Mouse (Mus musculus) liver, embryonic 13.5 days (tissue): ENCODE data around the gene Fxr2. TPM values are rescaled to one million over a fixed set of nuclear protein-coding genes. Genes with fewer than 3 reads are reported as not detected.
A peak's percentile ranks its signal among the peaks of the same experiment; 100 is the strongest.

Experiments used
- ATAC-seq: fragments of 200-750 bp; cut with Nextera tagmentation; 2 replicates; pipeline ENCODE4 v1.8.0; 2017; ENCODE audit warnings: low read depth, mild to moderate bottlenecking, moderate number of reproducible peaks, moderate library complexity
- DNase-seq: peaks from one replicate; pipeline ENCODE4 v3.0.0; 2022
- H3K27ac ChIP-seq: fragments of 300-500 bp; sonication (generic); 2 replicates; pipeline ENCODE4 v1.5.1; 2015; ENCODE audit warnings: moderate library complexity, mild to moderate bottlenecking, inconsistent platforms
- H3K27me3 ChIP-seq: fragments of 300-500 bp; sonication (generic); 2 replicates; pipeline ENCODE4 v1.6.1; 2015; ENCODE audit warnings: mild to moderate bottlenecking, inconsistent platforms
- H3K36me3 ChIP-seq: fragments of 300-500 bp; sonication (generic); 2 replicates; pipeline ENCODE4 v1.6.1; 2015; ENCODE audit warnings: mild to moderate bottlenecking, inconsistent platforms
- H3K4me1 ChIP-seq: fragments of 300-500 bp; sonication (generic); replicated peaks from 2 replicates; pipeline ENCODE4 v1.6.1; 2015; ENCODE audit warnings: inconsistent platforms
- H3K4me2 ChIP-seq: fragments of 300-500 bp; sonication (generic); 2 replicates; pipeline ENCODE4 v1.6.1; 2015; ENCODE audit warnings: inconsistent platforms, mild to moderate bottlenecking, moderate library complexity
- H3K4me3 ChIP-seq: fragments of 300-500 bp; sonication (generic); replicated peaks from 2 replicates; pipeline ENCODE4 v1.5.1; 2015; ENCODE audit warnings: mild to moderate bottlenecking, inconsistent platforms
- H3K9ac ChIP-seq: fragments of 300-500 bp; sonication (generic); 2 replicates; pipeline ENCODE4 v1.6.1; 2015; ENCODE audit warnings: mild to moderate bottlenecking, inconsistent platforms
- H3K9me3 ChIP-seq: fragments of 300-500 bp; sonication (generic); replicated peaks from 2 replicates; pipeline ENCODE4 v1.6.1; 2016; ENCODE audit warnings: inconsistent platforms
- WGBS: fragments of 180-500 bp; shearing (Covaris S2); methylation state at CpG from one replicate; pipeline ENCODE4 v1.1.7; 2015; ENCODE audit not compliant: insufficient replicate concordance; 5-methylcytosine and 5-hydroxymethylcytosine counted together
- polyA plus RNA-seq: library from polyadenylated mRNA; unstranded; fragments of >200 nt; fragmentation: Nextera tagmentation; extraction: Ambion mirVana; gene quantifications from 2 replicates; pipeline ENCODE4 v1.2.1, GENCODE M21; 2015

The Fxr2 gene
- polyA plus RNA-seq, 1 experiment from 2014 or later = 8.2 TPM

GRCm38 (mm10) chr11:69661221-69661881 is 28.6 kb downstream of the Fxr2 start:
- H3K27ac ChIP-seq = peak overlapping the region; percentile 96
- H3K36me3 ChIP-seq = peaks cover 65% of the 10 kb centered on the region
- peak overlapping the region; percentile 79 for H3K9ac ChIP-seq
- DNase-seq (peak; percentile 38), ATAC-seq (0 out of 2 replicates have a peak, but pooled peaks have one; percentile 16)
- H3K4me2 ChIP-seq = peak overlapping the region; percentile 84
- 43% methylated on average over 3 of the region's 3 CpGs for WGBS
- no peaks in the 10 kb centered on the region for H3K27me3 ChIP-seq
- H3K4me3 ChIP-seq = peak overlapping the region; percentile 68
- H3K4me1 ChIP-seq = peaks cover 71% of the 10 kb centered on the region
- no peaks in the 10 kb centered on the region for H3K9me3 ChIP-seq

- Histone ChIP-seq H3K36me3 (peaks cover 64% of the 10 kb centered on the region), H3K4me2 (peak within 1 kb of the TSS; percentile 84), H3K27me3 (no peaks in the 10 kb centered on the region), H3K27ac (peak within 1 kb of the TSS; percentile 96), H3K4me3 (peak within 1 kb of the TSS; percentile 68), H3K9me3 (no peaks in the 10 kb centered on the region), H3K9ac (peak within 1 kb of the TSS; percentile 79), H3K4me1 (peaks cover 64% of the 10 kb centered on the region)
- ATAC-seq (peak; percentile 93), DNase-seq (peak; percentile 92)
- whole genome bisulfite sequencing = under 1% methylated on average over 48 of the region's 48 CpGs
Measured at GRCm38 (mm10) chr11:69662213-69662966, 29.6 kb downstream of the Fxr2 start, which contains the start of gene Mpdu1. Gene Mpdu1, minus strand, starts transcription at chr11:69662642.

GRCm38 (mm10) chr11:69662967-69663671 is 30.3 kb downstream of the Fxr2 start:
- Histone ChIP-seq H3K4me1 (peaks cover 63% of the 10 kb centered on the region), H3K9ac (peak overlapping the region; percentile 79), H3K4me3 (peak overlapping the region; percentile 68), H3K27me3 (no peaks in the 10 kb centered on the region), H3K4me2 (peak overlapping the region; percentile 84), H3K9me3 (no peaks in the 10 kb centered on the region), H3K36me3 (peaks cover 64% of the 10 kb centered on the region), H3K27ac (peak overlapping the region; percentile 96)
- 57% methylated on average over 13 of the region's 13 CpGs for WGBS
- DNase-seq (no peak), ATAC-seq (no peak)

- 69% methylated on average over 6 of the region's 6 CpGs for WGBS
- peak overlapping the region; percentile 79 for H3K9ac ChIP-seq
- H3K4me1 ChIP-seq = peaks cover 66% of the 10 kb centered on the region
- peak overlapping the region; percentile 84 for H3K4me2 ChIP-seq
- H3K9me3 ChIP-seq = no peaks in the 10 kb centered on the region
- ATAC-seq (no peak), DNase-seq (no peak)
- H3K4me3 ChIP-seq = peak overlapping the region; percentile 68; the same call in 1 of the 2 replicates
- H3K27me3 ChIP-seq = no peaks in the 10 kb centered on the region
- H3K27ac ChIP-seq = peak overlapping the region; percentile 96
- H3K36me3 ChIP-seq = peaks cover 64% of the 10 kb centered on the region
Measured at GRCm38 (mm10) chr11:69663795-69664194, 31.0 kb downstream of the Fxr2 start.

- peak overlapping the region; percentile 96; the same call in 1 of the 2 replicates for H3K27ac ChIP-seq
- 87% methylated on average over 7 of the region's 7 CpGs for WGBS
- H3K27me3 ChIP-seq = no peaks in the 10 kb centered on the region
- H3K36me3 ChIP-seq = peaks cover 66% of the 10 kb centered on the region
- H3K4me3 ChIP-seq = no peak overlapping the region
- ATAC-seq (no peak), DNase-seq (no peak)
- peaks cover 77% of the 10 kb centered on the region for H3K4me1 ChIP-seq
- no peak overlapping the region for H3K9ac ChIP-seq
- no peaks in the 10 kb centered on the region for H3K9me3 ChIP-seq
- 0 out of 2 replicates have a peak overlapping the region, but pooled peaks have one; percentile 13 for H3K4me2 ChIP-seq
Measured at GRCm38 (mm10) chr11:69664841-69665240, 32.1 kb downstream of the Fxr2 start.

- Histone ChIP-seq H3K4me3 (0 out of 2 replicates have a peak overlapping the region, but pooled peaks have one; percentile 0), H3K4me2 (0 out of 2 replicates have a peak overlapping the region, but pooled peaks have one; percentile 13), H3K9ac (no peak overlapping the region), H3K27ac (peak overlapping the region; percentile 96), H3K4me1 (peaks cover 77% of the 10 kb centered on the region), H3K9me3 (no peaks in the 10 kb centered on the region), H3K36me3 (peaks cover 71% of the 10 kb centered on the region), H3K27me3 (no peaks in the 10 kb centered on the region)
- 64% methylated on average over 9 of the region's 9 CpGs for WGBS
- no peak for ATAC-seq
- DNase-seq = no peak
Measured at GRCm38 (mm10) chr11:69665457-69665960, 32.7 kb downstream of the Fxr2 start.

- no peaks in the 10 kb centered on the region for H3K9me3 ChIP-seq
- DNase-seq (peak; percentile 50), ATAC-seq (no peak)
- no peaks in the 10 kb centered on the region for H3K27me3 ChIP-seq
- peaks cover 76% of the 10 kb centered on the region for H3K36me3 ChIP-seq
- no peak within 1 kb of the TSS for H3K9ac ChIP-seq
- H3K27ac ChIP-seq = peak within 1 kb of the TSS; percentile 96
- WGBS = 25% methylated on average over 7 of the region's 7 CpGs
- H3K4me3 ChIP-seq = 0 out of 2 replicates have a peak within 1 kb of the TSS, but pooled peaks have one; percentile 0
- peaks cover 76% of the 10 kb centered on the region for H3K4me1 ChIP-seq
- H3K4me2 ChIP-seq = 0 out of 2 replicates have a peak within 1 kb of the TSS, but pooled peaks have one; percentile 13
Measured at GRCm38 (mm10) chr11:69665961-69666664, 33.3 kb downstream of the Fxr2 start, which contains the start of gene Cd68. Gene Cd68, minus strand, starts transcription at chr11:69666153.

- no peak overlapping the region for H3K9ac ChIP-seq
- H3K27me3 ChIP-seq = no peaks in the 10 kb centered on the region
- H3K9me3 ChIP-seq = no peaks in the 10 kb centered on the region
- H3K27ac ChIP-seq = peak overlapping the region; percentile 96; the same call in 1 of the 2 replicates
- H3K36me3 ChIP-seq = peaks cover 76% of the 10 kb centered on the region
- H3K4me1 ChIP-seq = peaks cover 71% of the 10 kb centered on the region
- no peak overlapping the region for H3K4me3 ChIP-seq
- no peak overlapping the region for H3K4me2 ChIP-seq
- 76% methylated on average over 3 of the region's 3 CpGs for WGBS
- no peak for ATAC-seq
- DNase-seq = no peak
Measured at GRCm38 (mm10) chr11:69666665-69667005, 33.8 kb downstream of the Fxr2 start.

- H3K9me3 ChIP-seq = no peaks in the 10 kb centered on the region
- peak; percentile 63 for ATAC-seq
- WGBS = under 1% methylated on average over 59 of the region's 61 CpGs
- no peaks in the 10 kb centered on the region for H3K27me3 ChIP-seq
- peak overlapping the region; percentile 98 for H3K27ac ChIP-seq
- DNase-seq = peak; percentile 86
- peak overlapping the region; percentile 91 for H3K4me3 ChIP-seq
- peaks cover 69% of the 10 kb centered on the region for H3K4me1 ChIP-seq
- H3K36me3 ChIP-seq = peaks cover 82% of the 10 kb centered on the region
- H3K4me2 ChIP-seq = peak overlapping the region; percentile 95
- H3K9ac ChIP-seq = peak overlapping the region; percentile 98
Measured at GRCm38 (mm10) chr11:69670786-69671725, 38.3 kb downstream of the Fxr2 start.
